Mouse (Mus musculus) adrenal gland, adult 8-10 months (tissue): ENCODE data around the gene Cphx2. TPM values are rescaled to one million over a fixed set of nuclear protein-coding genes. Genes with fewer than 3 reads are reported as not detected.
"Not testable (repeated sequence)": the region's sequence is repeated elsewhere in the genome, so short reads cannot be mapped to it uniquely, and the experiment has no call there.

ENCODE experiments used
- DNase-seq: peaks from one replicate; pipeline ENCODE4 v3.0.0; 2022
- total RNA-seq, 4 experiments: library from RNA; stranded (reverse); gene quantifications; 2 replicates each; pipeline ENCODE4 v1.2.4; 2022

Cphx2 gene
- not detected for total RNA-seq

GRCm38 (mm10) chr14:26081216-26081615 is at the start of gene Cphx2:
Gene Cphx2 (plus strand): TSS chr14:26081516.
- DNase-seq, result not testable (repeated sequence)

DNA sequence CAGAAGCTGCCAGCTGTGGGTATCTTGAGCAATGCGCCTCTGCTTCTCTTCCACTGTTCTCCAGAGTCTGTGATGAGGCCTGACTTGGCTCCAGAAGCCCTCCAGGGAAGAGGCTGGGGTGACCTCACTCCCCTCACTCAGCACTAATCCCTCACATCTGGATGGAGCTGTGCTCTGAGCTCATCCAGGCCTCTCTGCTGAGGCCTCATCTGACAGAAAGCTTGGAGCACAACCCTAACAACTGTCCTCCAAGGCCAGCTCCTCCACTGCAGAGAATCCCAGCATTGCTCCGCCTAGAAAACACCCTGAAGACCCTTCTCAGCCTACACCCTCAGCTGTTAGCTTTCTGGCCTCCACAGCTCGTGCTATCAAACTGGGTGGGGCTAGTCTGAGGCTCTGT is 47.0 kb upstream of the Cphx2 start:
- not testable (repeated sequence) for DNase-seq

DNA sequence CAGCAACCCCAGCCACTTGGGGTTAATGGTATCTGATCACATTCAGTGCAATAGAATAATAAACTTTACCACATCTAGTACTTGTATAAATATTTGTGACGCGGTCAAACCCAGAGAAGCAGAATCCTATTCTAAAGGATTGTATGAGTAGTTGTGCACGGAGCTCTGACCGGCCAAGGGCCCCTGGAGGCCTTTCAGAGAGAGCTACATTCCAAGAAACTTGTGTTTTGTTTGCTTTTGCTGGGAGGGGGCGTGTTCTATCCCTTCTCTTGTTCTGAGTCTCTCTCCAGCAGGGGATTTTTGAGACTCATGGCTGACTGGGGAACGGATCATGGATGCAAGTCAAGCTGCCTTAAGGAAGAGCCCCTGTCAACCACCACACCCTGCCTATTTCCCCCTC is 45.9 kb upstream of the Cphx2 start:
- DNase-seq, result not testable (repeated sequence)

- DNase-seq, result not testable (repeated sequence)
Measured at GRCm38 (mm10) chr14:26042611-26043010, 38.7 kb upstream of the Cphx2 start, which contains the start of gene Gm9780. Gene Gm9780 (minus strand): TSS chr14:26042711.

DNA sequence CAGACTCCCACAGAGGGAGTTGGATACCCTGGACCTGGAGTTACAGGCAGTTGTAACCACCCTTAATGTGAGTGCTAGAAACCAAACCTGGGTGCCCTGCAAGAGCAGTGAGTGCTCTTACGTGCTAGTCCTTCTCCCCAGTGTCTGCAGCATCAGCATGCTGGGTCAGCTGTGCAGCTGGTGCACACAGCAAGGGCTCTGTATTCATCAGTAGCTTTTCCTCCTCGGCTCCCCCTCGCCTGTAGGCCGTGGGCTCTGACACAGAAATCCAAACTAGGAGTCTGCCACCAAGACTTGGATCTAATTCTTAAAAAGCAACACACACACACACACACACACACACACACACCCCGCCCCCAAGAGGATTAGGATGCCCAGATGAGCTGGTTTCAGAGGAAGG is 36.3 kb upstream of the Cphx2 start:
- not testable (repeated sequence) for DNase-seq

- not testable (repeated sequence) for DNase-seq
Measured at GRCm38 (mm10) chr14:26047026-26047425, 34.3 kb upstream of the Cphx2 start.

GRCm38 (mm10) chr14:26048767-26049166 is 32.5 kb upstream of the Cphx2 start:
- not testable (repeated sequence) for DNase-seq

DNA sequence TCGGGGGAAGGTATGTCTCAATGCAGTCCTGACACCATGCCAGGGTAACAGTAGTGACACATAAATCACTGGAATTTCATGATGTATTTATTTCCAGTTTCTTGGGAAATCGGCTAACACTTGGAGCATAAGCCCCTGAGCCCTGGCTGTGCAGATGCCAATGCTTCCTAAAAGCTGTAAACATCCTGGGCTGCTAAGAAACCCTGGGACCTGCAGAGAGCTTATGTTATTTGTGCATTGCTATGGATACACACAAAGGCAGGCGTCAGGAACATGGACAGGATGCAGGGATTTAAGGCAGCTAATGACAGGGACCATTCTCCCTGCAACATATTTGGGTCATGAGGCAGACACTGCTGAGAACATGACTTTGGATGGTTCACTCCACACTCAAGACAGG is 23.1 kb upstream of the Cphx2 start:
- not testable (repeated sequence) for DNase-seq

- not testable (repeated sequence) for DNase-seq
Measured at GRCm38 (mm10) chr14:26059362-26059761, 22.0 kb upstream of the Cphx2 start.

DNA sequence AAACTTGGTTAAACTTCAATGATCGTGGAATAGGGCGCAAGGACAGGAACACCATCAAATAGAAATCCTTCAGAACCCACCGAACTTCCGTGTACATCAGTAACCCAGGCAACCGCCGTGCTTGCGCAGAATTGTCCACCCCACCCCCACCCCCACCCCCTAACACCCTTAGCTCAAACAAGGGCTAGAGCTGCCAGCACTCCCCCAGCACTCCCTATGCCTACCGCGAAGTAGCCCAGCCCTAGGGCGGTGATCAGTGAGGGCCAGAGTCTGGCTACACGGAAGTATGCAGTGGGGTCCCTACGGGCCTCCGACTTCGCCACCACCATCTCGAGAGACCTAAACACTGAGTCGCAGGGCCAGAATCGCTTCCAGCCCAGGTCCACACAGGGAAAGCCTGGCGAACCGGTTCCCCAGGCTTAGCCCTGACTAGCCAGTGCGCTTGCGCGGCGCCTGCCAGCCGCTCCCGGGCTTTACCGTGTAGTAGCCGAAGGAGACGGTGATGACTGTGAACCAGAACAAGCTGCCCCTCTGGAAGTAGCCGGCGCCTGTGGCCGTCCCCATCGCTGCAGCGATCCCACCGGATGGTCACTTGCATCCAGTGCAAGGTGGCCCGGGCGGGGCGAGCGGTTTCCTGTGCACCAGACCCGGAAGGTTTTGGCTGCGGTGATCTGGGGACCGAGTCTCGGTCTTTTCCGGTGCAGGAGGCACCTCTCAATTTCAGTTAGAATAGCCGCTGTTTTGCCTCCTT is 14.6 kb upstream of the Cphx2 start:
- DNase-seq, result not testable (repeated sequence)

- DNase-seq, result not testable (repeated sequence)
Measured at GRCm38 (mm10) chr14:26067325-26067633, 14.0 kb upstream of the Cphx2 start, which contains the start of gene Tmem254c. Gene Tmem254c (minus strand): TSS chr14:26067355.

GRCm38 (mm10) chr14:26076620-26077390 is 4.5 kb upstream of the Cphx2 start:
- DNase-seq, result not testable (repeated sequence)

DNA sequence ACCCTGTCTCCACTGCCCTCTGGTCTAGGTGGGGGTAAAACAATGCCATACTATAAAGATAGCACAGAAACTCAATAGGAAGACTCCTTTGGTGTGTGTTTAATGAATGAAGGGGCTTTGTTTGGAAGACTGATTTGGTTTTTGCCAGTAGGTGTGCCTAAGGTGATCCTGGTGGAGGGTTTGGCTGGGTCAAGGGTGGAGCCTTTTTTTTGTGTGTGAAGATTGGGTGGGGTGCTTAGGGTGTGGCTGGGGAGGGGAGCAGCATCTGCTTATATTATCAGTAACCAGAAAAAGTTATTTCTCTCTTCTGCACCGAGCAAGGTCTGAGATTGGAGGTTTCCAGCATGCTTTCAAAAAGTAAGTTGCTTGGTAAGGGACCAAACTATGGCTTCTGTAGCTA is 681 bp downstream of the Cphx2 start, which contains the start of gene Cphx3:
Gene Cphx3, plus strand, starts transcription at position 301 of the 400 bp plus-strand sequence.
- not testable (repeated sequence) for DNase-seq

- not testable (repeated sequence) for DNase-seq
Measured at GRCm38 (mm10) chr14:26097622-26098021, 16.3 kb downstream of the Cphx2 start.

DNA sequence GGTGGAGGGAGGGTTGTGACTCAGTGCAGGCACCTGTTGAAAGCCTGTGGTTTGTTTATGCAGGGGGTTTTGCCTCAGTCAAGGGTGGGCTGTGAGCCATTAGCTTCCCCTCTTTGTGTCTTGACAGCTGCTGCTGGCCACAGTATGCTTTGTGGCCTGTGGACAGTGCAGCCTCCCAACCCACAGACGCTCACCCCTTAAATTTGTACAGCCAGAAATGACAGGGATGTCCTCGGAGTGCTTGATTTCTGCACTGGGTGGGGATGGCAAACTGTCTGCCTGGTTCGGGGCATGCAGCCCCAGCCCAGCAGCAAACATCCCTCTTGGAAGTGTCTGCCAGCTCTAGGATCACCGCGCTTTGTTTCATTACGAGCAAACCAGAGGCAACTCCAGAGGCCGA is 36.8 kb downstream of the Cphx2 start, which contains the start of gene Duxbl2:
Gene Duxbl2, plus strand, starts transcription at position 200 of the 400 bp plus-strand sequence.
- not testable (repeated sequence) for DNase-seq

- not testable (repeated sequence) for DNase-seq
Measured at GRCm38 (mm10) chr14:26118550-26119000, 37.3 kb downstream of the Cphx2 start.

- DNase-seq, result not testable (repeated sequence)
Measured at GRCm38 (mm10) chr14:26119095-26119494, 37.8 kb downstream of the Cphx2 start.

Other genes with a start within 250 kb of the Cphx2 start
- gene Anxa11, start 239.4 kb upstream of the Cphx2 start, total RNA-seq, result 10 to 100 TPM; 61.8 to 90.0 (median 71.0) TPM
- gene Plac9a, start 178.4 kb upstream of the Cphx2 start, total RNA-seq, result 1 to 10 TPM; 1.3 to 2.8 (median 1.9) TPM
- gene Tmem254a, start 153.8 kb upstream of the Cphx2 start, total RNA-seq, result 1 to 10 TPM; 1.5 to 3.1 (median 1.8) TPM
- gene Cphx1, start 143.2 kb upstream of the Cphx2 start, total RNA-seq, result not detected
- gene Duxbl1, start 102.9 kb upstream of the Cphx2 start, total RNA-seq, result under 1 TPM in 1 of 4 experiments, not detected in 3; 0.62 TPM
- gene Gm9780, start 38.8 kb upstream of the Cphx2 start, total RNA-seq, result 10 to 100 TPM in 3 of 4 experiments, 1 to 10 TPM in 1; 7.3 to 20.4 (median 17.7) TPM
- gene Tmem254c, start 14.2 kb upstream of the Cphx2 start, total RNA-seq, result 10 to 100 TPM in 3 of 4 experiments, 1 to 10 TPM in 1; 8.7 to 18.2 (median 12.9) TPM
- gene Cphx3, start 781 bp downstream of the Cphx2 start, total RNA-seq, result not detected
- gene Duxbl2, start 36.8 kb downstream of the Cphx2 start, total RNA-seq, result under 1 TPM in 3 of 4 experiments, not detected in 1; 0.26 to 0.86 (median 0.70) TPM
- gene Plac9b, start 101.0 kb downstream of the Cphx2 start, total RNA-seq, result 10 to 100 TPM; 37.8 to 52.7 (median 49.5) TPM
- 10 to 100 TPM in 1 of 4 experiments, 1 to 10 TPM in 3; 3.5 to 14.2 (median 7.8) TPM for gene Tmem254b, start 125.5 kb downstream of the Cphx2 start, total RNA-seq
- gene Duxbl3, start 176.4 kb downstream of the Cphx2 start, total RNA-seq, result under 1 TPM in 1 of 4 experiments, not detected in 3; 0.81 TPM